Comparison of ENCODE assay signal across 14 mouse cellular contexts in genomic region chr17:86595526-86595925, GRCm38 (mm10).
"Had no signal": no experiment of that assay in that cellular context is flagged by ENCODE, and none has a peak within 500 bp of the region (broad histone marks: within the 10 kb centered on the region; RNA-seq: fewer than 3 reads in every experiment).

No protein-coding gene starts in this region.

- H3K36me3 ChIP-seq: limb, embryonic 10.5 days; liver, embryonic 15.5 days; midbrain, embryonic 12.5 days; neural tube, embryonic 13.5 days had no signal

- H3K9ac ChIP-seq: liver, embryonic 15.5 days; lung, embryonic 14.5 days; midbrain, embryonic 12.5 days; neural tube, embryonic 13.5 days had no signal

- H3K9me3 ChIP-seq: limb, embryonic 10.5 days; liver, embryonic 15.5 days; midbrain, embryonic 12.5 days; neural tube, embryonic 13.5 days had no signal

- H3K4me2 ChIP-seq: liver, embryonic 11.5 days; liver, embryonic 15.5 days; lung, embryonic 14.5 days; midbrain, embryonic 12.5 days; neural tube, embryonic 13.5 days had no signal

- H3K27ac ChIP-seq: kidney, postnatal 0 days; left cerebral cortex, adult 2 months; limb, embryonic 10.5 days; liver, embryonic 15.5 days; midbrain, embryonic 12.5 days; neural tube, embryonic 13.5 days; stomach, postnatal 0 days had no signal

- DNase-seq: kidney, adult 9 months; kidney, postnatal 4 days; lung, embryonic 14.5 days; right cerebral cortex, postnatal 25 days; thymus, postnatal 4 days had no signal

- H3K4me3 ChIP-seq: left cerebral cortex, adult 2 months; limb, embryonic 10.5 days; liver, embryonic 15.5 days; midbrain, embryonic 12.5 days; neural tube, embryonic 13.5 days had no signal

- H3K4me1 ChIP-seq: midbrain, embryonic 12.5 days; neural tube, embryonic 13.5 days had no signal

- ATAC-seq: midbrain, embryonic 16.5 days had no signal

- H3K27me3 ChIP-seq: liver, embryonic 15.5 days; midbrain, embryonic 12.5 days; neural tube, embryonic 13.5 days had no signal
